Mouse (Mus musculus): ENCODE measurements around the gene Orai3.
"Not testable (repeated sequence)": the region's sequence is repeated elsewhere in the genome, so short reads cannot be mapped to it uniquely, and the experiment has no call there.

Gene Orai3

GRCm38 (mm10) chr7:127769651-127770038 is at the start of gene Orai3:
Gene Orai3, plus strand, starts transcription at chr7:127769815.
- DNase-seq (ENCODE audit: low spot score) = peak; percentile 86

GRCm38 (mm10) chr7:127725490-127725889 is 44.1 kb upstream of the Orai3 start:
- no peak for DNase-seq (ENCODE audit: low spot score)

- no peak for DNase-seq (ENCODE audit: low spot score)
Measured at GRCm38 (mm10) chr7:127725924-127726323, 43.7 kb upstream of the Orai3 start.

GRCm38 (mm10) chr7:127727898-127728297 is 41.7 kb upstream of the Orai3 start:
- no peak for DNase-seq (ENCODE audit: low spot score)

- DNase-seq (ENCODE audit: low spot score) = no peak
Measured at GRCm38 (mm10) chr7:127730170-127730569, 39.4 kb upstream of the Orai3 start.

- DNase-seq (ENCODE audit: low spot score) = not testable (repeated sequence)
Measured at GRCm38 (mm10) chr7:127732066-127732465, 37.5 kb upstream of the Orai3 start, which contains the start of gene Ctf2. Gene Ctf2, minus strand, starts transcription at chr7:127732166.

GRCm38 (mm10) chr7:127744366-127745045 is 25.1 kb upstream of the Orai3 start, which contains the start of gene Fbxl19:
Gene Fbxl19, plus strand, starts transcription at chr7:127744543.
- DNase-seq (ENCODE audit: low spot score) = peak; percentile 86

- DNase-seq (ENCODE audit: low spot score) = peak; percentile 96
Measured at GRCm38 (mm10) chr7:127745251-127745651, 24.4 kb upstream of the Orai3 start.

GRCm38 (mm10) chr7:127745652-127746493 is 23.7 kb upstream of the Orai3 start:
- peak; percentile 98 for DNase-seq (ENCODE audit: low spot score)

- no peak for DNase-seq (ENCODE audit: low spot score)
Measured at GRCm38 (mm10) chr7:127746494-127747491, 22.8 kb upstream of the Orai3 start.

GRCm38 (mm10) chr7:127747559-127748234 is 21.9 kb upstream of the Orai3 start:
- no peak for DNase-seq (ENCODE audit: low spot score)

GRCm38 (mm10) chr7:127748235-127748560 is 21.4 kb upstream of the Orai3 start:
- no peak for DNase-seq (ENCODE audit: low spot score)

GRCm38 (mm10) chr7:127750131-127751127 is 19.2 kb upstream of the Orai3 start:
- DNase-seq (ENCODE audit: low spot score) = peak; percentile 57

- DNase-seq (ENCODE audit: low spot score) = no peak
Measured at GRCm38 (mm10) chr7:127751619-127752018, 18.0 kb upstream of the Orai3 start.

GRCm38 (mm10) chr7:127752069-127752468 is 17.5 kb upstream of the Orai3 start:
- no peak for DNase-seq (ENCODE audit: low spot score)

GRCm38 (mm10) chr7:127753158-127753557 is 16.5 kb upstream of the Orai3 start:
- DNase-seq (ENCODE audit: low spot score) = no peak

GRCm38 (mm10) chr7:127753741-127754140 is 15.9 kb upstream of the Orai3 start:
- DNase-seq (ENCODE audit: low spot score) = no peak

GRCm38 (mm10) chr7:127759716-127760115 is 9.9 kb upstream of the Orai3 start:
- no peak for DNase-seq (ENCODE audit: low spot score)

- no peak for DNase-seq (ENCODE audit: low spot score)
Measured at GRCm38 (mm10) chr7:127760478-127760877, 9.1 kb upstream of the Orai3 start.

GRCm38 (mm10) chr7:127761026-127761425 is 8.6 kb upstream of the Orai3 start:
- DNase-seq (ENCODE audit: low spot score) = peak; percentile 72
